Mouse (Mus musculus) C2C12 (cell line): ENCODE data around the gene Apobec3. TPM values are rescaled to one million over a fixed set of nuclear protein-coding genes. Genes with fewer than 3 reads are reported as not detected.

Experiments used
- H3K27me3 ChIP-seq: one replicate; pipeline ENCODE4 v1.6.1; 2011; ENCODE audit not compliant: control insufficient read depth, insufficient read depth, insufficient read length
- H3K36me3 ChIP-seq: one replicate; pipeline ENCODE4 v1.6.1; 2011; ENCODE audit not compliant: control insufficient read depth, insufficient read depth
- H3K4me3 ChIP-seq: one replicate; pipeline ENCODE4 v1.5.1; 2011; ENCODE audit warnings: mild to moderate bottlenecking, control low read depth; ENCODE audit not compliant: poor library complexity, insufficient read depth, severe bottlenecking
- H3K79me2 ChIP-seq: one replicate; pipeline ENCODE4 v1.6.1; 2011; ENCODE audit not compliant: control insufficient read depth, insufficient read depth
- H3K79me3 ChIP-seq: one replicate; pipeline ENCODE4 v1.6.1; 2011; ENCODE audit warnings: low read depth, control low read depth
- H3ac ChIP-seq: one replicate; pipeline ENCODE3; 2011; ENCODE audit warnings: low read depth; ENCODE audit not compliant: control insufficient read depth, insufficient read length
- CEBPB ChIP-seq: IDR thresholded peaks from one replicate; pipeline ENCODE4 v1.6.1; 2011; ENCODE audit warnings: low read depth, mild to moderate bottlenecking, control low read depth, moderate library complexity
- CTCF ChIP-seq: IDR thresholded peaks from one replicate; pipeline ENCODE4 v1.5.1; 2011; ENCODE audit not compliant: control insufficient read depth, insufficient read depth, insufficient read length
- FOSL1 ChIP-seq: IDR thresholded peaks from one replicate; pipeline ENCODE4 v1.8.0; 2011; ENCODE audit warnings: mild to moderate bottlenecking, low read length; ENCODE audit not compliant: poor library complexity, insufficient read depth, severe bottlenecking
- MAX ChIP-seq: IDR thresholded peaks from one replicate; pipeline ENCODE4 v1.6.1; 2011; ENCODE audit warnings: mild to moderate bottlenecking, control low read depth
- MYOD1 ChIP-seq: IDR thresholded peaks from one replicate; pipeline ENCODE4 v1.6.1; 2011; ENCODE audit warnings: low read depth; ENCODE audit not compliant: control insufficient read depth, insufficient read length
- MYOG ChIP-seq: IDR thresholded peaks from one replicate; pipeline ENCODE4 v1.6.1; 2011; ENCODE audit not compliant: control insufficient read depth, insufficient read length; ENCODE audit errors: extremely low read depth
- USF1 ChIP-seq: IDR thresholded peaks from one replicate; pipeline ENCODE4 v1.6.1; 2011; ENCODE audit warnings: low read depth, mild to moderate bottlenecking, control low read depth, moderate library complexity
- polyA plus RNA-seq: library from polyadenylated mRNA; unstranded; fragments of >200 nt; fragmentation: generic; extraction: Trizol; gene quantifications from one replicate; pipeline ENCODE4 v1.2.1, GENCODE M21; 2012; ENCODE audit warnings: missing spikeins

Apobec3 gene
- polyA plus RNA-seq, 1 experiment: 24.0 TPM

GRCm38 (mm10) chr15:79932323-79932987 lies 41.0 kb downstream of the Apobec3 start:
- Histone ChIP-seq H3K79me3 (no peaks in the 10 kb centered on the region), H3ac (peak overlapping the region; percentile 28), H3K36me3 (no peaks in the 10 kb centered on the region), H3K79me2 (no peaks in the 10 kb centered on the region), H3K27me3 (no peaks in the 10 kb centered on the region), H3K4me3 (peak overlapping the region; percentile 40)
- peak; percentile 77 for TF ChIP-seq MAX
- TF ChIP-seq MYOG: no peak
- no peak for TF ChIP-seq MYOD1
- TF ChIP-seq FOSL1: no peak
- TF ChIP-seq CTCF: no peak

DNA sequence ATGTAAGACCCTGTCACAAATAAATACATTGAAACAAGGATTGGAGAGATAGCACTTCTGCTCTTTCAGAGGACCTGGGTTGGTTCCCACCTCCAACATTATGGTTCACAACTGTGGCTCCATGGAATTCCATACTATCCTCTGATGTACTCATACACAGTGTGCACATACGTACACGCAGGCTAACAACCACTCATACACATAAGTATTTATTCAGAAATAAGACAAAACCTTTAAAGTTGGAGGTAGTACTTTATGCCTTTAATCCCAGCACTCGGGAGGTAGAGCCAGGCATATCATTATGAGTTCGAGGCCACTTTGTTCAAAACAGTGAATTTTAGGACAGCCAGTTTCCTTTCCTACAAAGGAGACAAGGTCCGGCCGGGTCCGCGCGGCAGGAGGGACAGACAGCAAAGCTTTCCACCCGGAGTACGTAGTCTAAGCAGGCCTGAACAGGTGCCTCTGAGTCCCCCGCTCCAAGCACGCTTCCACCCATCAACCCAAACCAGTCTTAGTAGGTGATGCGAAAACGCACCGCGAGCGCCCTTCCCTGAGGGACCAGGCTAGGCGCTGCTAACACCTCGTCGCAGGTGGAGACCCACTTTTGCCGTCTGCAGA lies 41.7 kb downstream of the Apobec3 start:
- Histone ChIP-seq H3K79me2 (no peaks in the 10 kb centered on the region), H3K36me3 (no peaks in the 10 kb centered on the region), H3ac (no peak overlapping the region), H3K79me3 (no peaks in the 10 kb centered on the region), H3K27me3 (no peaks in the 10 kb centered on the region), H3K4me3 (peak overlapping the region; percentile 40)
- TF ChIP-seq FOSL1 (no peak), MYOG (no peak), CEBPB (no peak), MYOD1 (no peak), MAX (no peak), CTCF (no peak), USF1 (no peak)

GRCm38 (mm10) chr15:79933670-79934514 lies 42.4 kb downstream of the Apobec3 start:
- no peak overlapping the region for H3K4me3 ChIP-seq
- H3K27me3 ChIP-seq: no peaks in the 10 kb centered on the region
- TF ChIP-seq USF1 (no peak), MYOG (no peak), MYOD1 (no peak), FOSL1 (no peak), CEBPB (no peak), MAX (no peak), CTCF (no peak)
- no peak overlapping the region for H3ac ChIP-seq
- no peaks in the 10 kb centered on the region for H3K36me3 ChIP-seq
- H3K79me2 ChIP-seq: no peaks in the 10 kb centered on the region
- no peaks in the 10 kb centered on the region for H3K79me3 ChIP-seq

- no peak overlapping the region for H3ac ChIP-seq
- H3K4me3 ChIP-seq: no peak overlapping the region
- H3K79me2 ChIP-seq: no peaks in the 10 kb centered on the region
- no peaks in the 10 kb centered on the region for H3K36me3 ChIP-seq
- H3K27me3 ChIP-seq: no peaks in the 10 kb centered on the region
- H3K79me3 ChIP-seq: no peaks in the 10 kb centered on the region
- TF ChIP-seq FOSL1: no peak
- no peak for TF ChIP-seq USF1
- TF ChIP-seq CEBPB: no peak
- TF ChIP-seq MYOG: no peak
- TF ChIP-seq MAX: no peak
- no peak for TF ChIP-seq CTCF
- TF ChIP-seq MYOD1: no peak
Observed at GRCm38 (mm10) chr15:79934776-79935175, 43.3 kb downstream of the Apobec3 start.

- H3K4me3 ChIP-seq: no peak overlapping the region
- no peaks in the 10 kb centered on the region for H3K36me3 ChIP-seq
Observed at GRCm38 (mm10) chr15:79935654-79936373, 44.4 kb downstream of the Apobec3 start.

More at GRCm38 (mm10) chr15:79935654-79936373, 44.4 kb downstream of the Apobec3 start:
- Histone ChIP-seq H3K27me3 (no peaks in the 10 kb centered on the region), H3K79me3 (no peaks in the 10 kb centered on the region), H3ac (no peak overlapping the region), H3K79me2 (no peaks in the 10 kb centered on the region)
- no peak for TF ChIP-seq MYOG
- no peak for TF ChIP-seq CTCF
- no peak for TF ChIP-seq USF1
- TF ChIP-seq MAX: peak; percentile 15
- no peak for TF ChIP-seq FOSL1
- TF ChIP-seq MYOD1: no peak
- TF ChIP-seq CEBPB: no peak
